Mouse (Mus musculus) hindbrain, embryonic 11.5 days (tissue): ENCODE measurements around the gene Kbtbd12. TPM values are rescaled to one million over a fixed set of nuclear protein-coding genes. Genes with fewer than 3 reads are reported as not detected.

Experiments
- ATAC-seq: fragments of 200-750 bp; cut with Nextera tagmentation; 2 replicates; pipeline ENCODE4 v1.8.0; 2017; ENCODE audit warnings: mild to moderate bottlenecking, moderate TSS enrichment, moderate library complexity; ENCODE audit not compliant: low FRiP score
- DNase-seq: peaks from one replicate; pipeline ENCODE4 v3.0.0-alpha.2; 2015; ENCODE audit warnings: low spot score
- H3K27ac ChIP-seq: fragments of 300-500 bp; sonication (generic); 2 replicates; pipeline ENCODE4 v1.5.1; 2014; ENCODE audit warnings: mild to moderate bottlenecking, low read depth, low read length
- H3K27me3 ChIP-seq: fragments of 300-500 bp; sonication (generic); 2 replicates; pipeline ENCODE4 v1.6.1; 2014; ENCODE audit warnings: mild to moderate bottlenecking, low read length, moderate library complexity, mixed read lengths; ENCODE audit not compliant: control insufficient read depth, insufficient read depth
- H3K36me3 ChIP-seq: fragments of 300-500 bp; sonication (generic); 2 replicates; pipeline ENCODE4 v1.6.1; 2014; ENCODE audit warnings: mild to moderate bottlenecking, low read length, moderate library complexity, mixed read lengths; ENCODE audit not compliant: control insufficient read depth, insufficient read depth
- H3K4me1 ChIP-seq: fragments of 300-500 bp; sonication (generic); replicated peaks from 2 replicates; pipeline ENCODE4 v1.6.1; 2014; ENCODE audit warnings: low read length, mixed read lengths; ENCODE audit not compliant: control insufficient read depth, insufficient read depth
- H3K4me2 ChIP-seq: fragments of 300-500 bp; sonication (generic); replicated peaks from 2 replicates; pipeline ENCODE4 v1.6.1; 2014; ENCODE audit warnings: mild to moderate bottlenecking, low read depth, low read length
- H3K4me3 ChIP-seq: fragments of 300-500 bp; sonication (generic); 2 replicates; pipeline ENCODE4 v1.5.1; 2014; ENCODE audit warnings: low read depth, low read length
- H3K9ac ChIP-seq: fragments of 300-500 bp; sonication (generic); 2 replicates; pipeline ENCODE4 v1.6.1; 2014; ENCODE audit warnings: low read depth, low read length
- H3K9me3 ChIP-seq: fragments of 300-500 bp; sonication (generic); 2 replicates; pipeline ENCODE4 v1.6.1; 2016; ENCODE audit warnings: low read length; ENCODE audit not compliant: control insufficient read depth
- WGBS: fragments of 180-500 bp; shearing (Covaris S2); extraction: QIAGEN DNeasy Blood & Tissue Kit; methylation state at CpG from one replicate; pipeline ENCODE4 v1.1.7; 2014; 5-methylcytosine and 5-hydroxymethylcytosine counted together
- polyA plus RNA-seq: library from polyadenylated mRNA; unstranded; fragments of >200 nt; fragmentation: Nextera tagmentation; extraction: Ambion mirVana; gene quantifications from 2 replicates; pipeline ENCODE4 v1.2.1, GENCODE M21; 2014

Kbtbd12 gene
- polyA plus RNA-seq, 1 experiment from 2014 or later = not detected

DNA sequence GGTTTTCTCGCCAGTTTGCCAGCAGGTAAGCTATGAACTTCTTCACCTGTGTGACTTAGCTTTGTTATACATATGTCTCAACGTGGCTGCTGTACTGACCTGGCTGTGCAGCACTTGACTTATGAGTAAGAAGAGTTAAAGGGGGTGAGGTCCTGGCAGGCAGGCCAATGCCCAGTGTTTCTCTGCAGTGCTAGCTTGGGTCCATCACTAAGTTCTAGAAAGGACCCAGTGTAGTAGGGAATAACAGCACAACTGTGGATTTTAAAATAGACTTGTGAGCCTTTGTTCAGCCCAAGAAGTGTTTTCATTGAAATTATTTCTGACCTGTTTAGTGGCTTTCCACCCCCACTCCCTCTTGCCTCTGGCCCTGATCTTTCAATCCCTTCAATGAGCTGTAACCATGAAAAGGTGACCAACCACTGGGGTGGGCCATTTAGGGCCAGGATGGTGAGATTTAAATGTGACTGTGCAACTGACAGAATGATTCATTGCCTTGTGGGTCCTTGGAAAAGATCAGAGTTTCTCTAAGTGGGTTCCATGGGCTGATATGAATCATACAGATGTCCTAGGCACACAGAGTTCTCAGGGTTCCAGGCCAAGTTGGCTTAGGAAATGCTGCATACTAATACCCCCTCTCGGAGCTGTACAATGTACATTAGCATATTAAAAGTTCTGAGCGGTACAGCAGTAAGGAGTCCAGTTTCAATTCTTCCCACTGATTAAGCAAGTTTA, 10.0 kb upstream of the Kbtbd12 start:
- Histone ChIP-seq H3K4me1 (no peaks in the 10 kb centered on the region), H3K4me3 (no peak overlapping the region), H3K9ac (no peak overlapping the region), H3K4me2 (no peak overlapping the region), H3K27me3 (no peaks in the 10 kb centered on the region), H3K9me3 (no peaks in the 10 kb centered on the region), H3K27ac (no peak overlapping the region), H3K36me3 (no peaks in the 10 kb centered on the region)
- DNase-seq (no peak), ATAC-seq (no peak)
- 72% methylated on average over 4 of the region's 4 CpGs for WGBS

DNA sequence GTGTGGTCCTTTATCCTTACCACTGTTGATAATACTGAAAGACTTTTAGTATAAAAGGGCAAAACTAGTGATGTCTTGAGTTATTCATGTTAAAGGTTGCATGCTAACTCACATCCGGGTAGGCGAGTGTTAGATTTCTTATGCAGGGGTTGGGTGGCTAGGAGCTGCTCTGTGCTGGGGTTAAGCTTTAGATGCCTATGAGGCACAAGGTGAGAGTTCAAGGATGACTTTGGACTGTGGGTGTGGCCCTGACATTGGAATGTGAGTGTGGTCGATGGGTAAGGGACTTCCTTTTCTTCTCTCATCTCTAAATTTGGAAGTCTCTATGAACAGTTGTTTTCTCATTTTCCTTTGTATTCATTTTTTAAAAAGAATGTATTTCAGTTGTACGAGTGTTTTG, 7.0 kb upstream of the Kbtbd12 start:
- ATAC-seq (no peak), DNase-seq (no peak)
- 91% methylated on average over 4 of the region's 4 CpGs for WGBS
- H3K27me3 ChIP-seq = no peaks in the 10 kb centered on the region
- H3K27ac ChIP-seq = no peak overlapping the region
- H3K9ac ChIP-seq = no peak overlapping the region
- H3K4me2 ChIP-seq = no peak overlapping the region
- no peaks in the 10 kb centered on the region for H3K36me3 ChIP-seq
- H3K9me3 ChIP-seq = no peaks in the 10 kb centered on the region
- no peak overlapping the region for H3K4me3 ChIP-seq
- no peaks in the 10 kb centered on the region for H3K4me1 ChIP-seq

- no peaks in the 10 kb centered on the region for H3K9me3 ChIP-seq
- DNase-seq = no peak
- H3K9ac ChIP-seq = no peak overlapping the region
- H3K4me1 ChIP-seq = no peaks in the 10 kb centered on the region
- no peak overlapping the region for H3K4me2 ChIP-seq
- WGBS = 60% methylated on average over 4 of the region's 4 CpGs
- no peaks in the 10 kb centered on the region for H3K36me3 ChIP-seq
- ATAC-seq = no peak
- no peak overlapping the region for H3K4me3 ChIP-seq
- no peak overlapping the region for H3K27ac ChIP-seq
- H3K27me3 ChIP-seq = no peaks in the 10 kb centered on the region
These were observed 3.7 kb upstream of the Kbtbd12 start for GRCm38 (mm10) chr6:88641346-88641920.

DNA sequence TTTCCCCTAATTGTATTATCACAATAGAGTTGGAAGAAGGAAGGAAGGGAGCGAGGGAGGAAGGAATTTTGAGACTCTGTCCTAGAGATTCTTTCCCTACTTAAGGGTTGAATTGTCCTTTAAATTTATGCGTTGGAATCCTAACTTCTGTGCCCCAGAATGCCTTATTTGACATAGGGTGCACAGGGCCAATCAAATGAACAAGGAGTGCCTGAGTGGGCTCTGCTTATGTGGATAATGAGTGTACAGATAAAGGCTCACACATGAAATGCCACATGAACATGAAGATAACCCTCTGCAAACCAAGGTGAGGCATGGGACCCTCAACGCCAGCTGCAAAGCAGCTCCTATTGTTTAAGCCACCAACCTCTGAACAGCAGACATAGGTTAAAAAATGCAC, 2.6 kb upstream of the Kbtbd12 start:
- ATAC-seq = no peak
- H3K4me2 ChIP-seq = no peak overlapping the region
- no peaks in the 10 kb centered on the region for H3K27me3 ChIP-seq
- no peak for DNase-seq
- no peak overlapping the region for H3K27ac ChIP-seq
- no peaks in the 10 kb centered on the region for H3K36me3 ChIP-seq
- WGBS = 36% methylated on average over 3 of the region's 3 CpGs
- no peaks in the 10 kb centered on the region for H3K9me3 ChIP-seq
- H3K4me3 ChIP-seq = no peak overlapping the region
- H3K4me1 ChIP-seq = no peaks in the 10 kb centered on the region
- no peak overlapping the region for H3K9ac ChIP-seq

- DNase-seq (peak; percentile 41), ATAC-seq (no peak; the same call in 1 of the 2 replicates)
- WGBS = 4% methylated on average over 9 of the region's 9 CpGs
- H3K9ac ChIP-seq = no peak overlapping the region
- H3K27ac ChIP-seq = no peak overlapping the region
- H3K4me2 ChIP-seq = no peak overlapping the region
- no peaks in the 10 kb centered on the region for H3K9me3 ChIP-seq
- no peaks in the 10 kb centered on the region for H3K4me1 ChIP-seq
- no peak overlapping the region for H3K4me3 ChIP-seq
- no peaks in the 10 kb centered on the region for H3K27me3 ChIP-seq
- no peaks in the 10 kb centered on the region for H3K36me3 ChIP-seq
These were observed 2.2 kb upstream of the Kbtbd12 start for GRCm38 (mm10) chr6:88639921-88640320.

- H3K36me3 ChIP-seq = no peaks in the 10 kb centered on the region
- no peak overlapping the region for H3K4me2 ChIP-seq
- no peak overlapping the region for H3K4me3 ChIP-seq
- H3K9ac ChIP-seq = no peak overlapping the region
- no peaks in the 10 kb centered on the region for H3K4me1 ChIP-seq
- DNase-seq (no peak), ATAC-seq (no peak)
- H3K27me3 ChIP-seq = no peaks in the 10 kb centered on the region
- 26% methylated on average over 6 of the region's 6 CpGs for WGBS
- no peaks in the 10 kb centered on the region for H3K9me3 ChIP-seq
- H3K27ac ChIP-seq = no peak overlapping the region
These were observed 1.7 kb upstream of the Kbtbd12 start for GRCm38 (mm10) chr6:88639372-88639920.

GRCm38 (mm10) chr6:88638917-88639316, 1.2 kb upstream of the Kbtbd12 start:
- Histone ChIP-seq H3K4me2 (no peak overlapping the region), H3K27me3 (no peaks in the 10 kb centered on the region), H3K9me3 (no peaks in the 10 kb centered on the region), H3K4me3 (no peak overlapping the region), H3K27ac (no peak overlapping the region), H3K36me3 (no peaks in the 10 kb centered on the region), H3K4me1 (no peaks in the 10 kb centered on the region), H3K9ac (no peak overlapping the region)
- WGBS = 28% methylated on average over 1 of the region's 1 CpGs
- DNase-seq (no peak), ATAC-seq (no peak)

- 90% methylated on average over 6 of the region's 6 CpGs for WGBS
These were observed 1.6 kb downstream of the Kbtbd12 start for GRCm38 (mm10) chr6:88635881-88636754.

More at GRCm38 (mm10) chr6:88635881-88636754, 1.6 kb downstream of the Kbtbd12 start:
- H3K36me3 ChIP-seq = no peaks in the 10 kb centered on the region
- no peak for ATAC-seq
- no peak overlapping the region for H3K4me2 ChIP-seq
- no peak overlapping the region for H3K27ac ChIP-seq
- H3K27me3 ChIP-seq = no peaks in the 10 kb centered on the region
- H3K4me1 ChIP-seq = no peaks in the 10 kb centered on the region
- no peak for DNase-seq
- no peaks in the 10 kb centered on the region for H3K9me3 ChIP-seq
- H3K9ac ChIP-seq = no peak overlapping the region
- no peak overlapping the region for H3K4me3 ChIP-seq
